Mouse (Mus musculus): ENCODE measurements around the gene Mamdc2.
A peak's percentile ranks its signal among the peaks of the same experiment; 100 is the strongest.

The Mamdc2 gene

GRCm38 (mm10) chr19:23434433-23434832, 13.8 kb downstream of the Mamdc2 start:
- DNase-seq = no peak

GRCm38 (mm10) chr19:23417668-23418067, 30.6 kb downstream of the Mamdc2 start:
- DNase-seq = no peak

- DNase-seq = no peak
Measured at GRCm38 (mm10) chr19:23410800-23411199, 37.4 kb downstream of the Mamdc2 start.

GRCm38 (mm10) chr19:23410328-23410727, 37.9 kb downstream of the Mamdc2 start:
- no peak for DNase-seq

GRCm38 (mm10) chr19:23401469-23402135, 46.6 kb downstream of the Mamdc2 start:
- DNase-seq = no peak

GRCm38 (mm10) chr19:23400485-23400884, 47.8 kb downstream of the Mamdc2 start:
- DNase-seq = no peak

- DNase-seq = no peak
Measured at GRCm38 (mm10) chr19:23395956-23396355, 52.3 kb downstream of the Mamdc2 start.

- no peak for DNase-seq
Measured at GRCm38 (mm10) chr19:23394597-23394996, 53.6 kb downstream of the Mamdc2 start.

GRCm38 (mm10) chr19:23388862-23389272, 59.4 kb downstream of the Mamdc2 start:
- no peak for DNase-seq

GRCm38 (mm10) chr19:23388083-23388861, 60.0 kb downstream of the Mamdc2 start:
- DNase-seq = no peak

GRCm38 (mm10) chr19:23382396-23382795, 65.8 kb downstream of the Mamdc2 start:
- DNase-seq = no peak

GRCm38 (mm10) chr19:23380968-23381367, 67.3 kb downstream of the Mamdc2 start:
- DNase-seq = no peak

GRCm38 (mm10) chr19:23379752-23380504, 68.3 kb downstream of the Mamdc2 start:
- no peak for DNase-seq

GRCm38 (mm10) chr19:23376536-23377201, 71.6 kb downstream of the Mamdc2 start:
- no peak for DNase-seq

GRCm38 (mm10) chr19:23374941-23375656, 73.1 kb downstream of the Mamdc2 start:
- no peak for DNase-seq

GRCm38 (mm10) chr19:23373728-23374127, 74.5 kb downstream of the Mamdc2 start:
- no peak for DNase-seq

- DNase-seq = peak in 1 of 2 experiments; percentile 12
Measured at GRCm38 (mm10) chr19:23373287-23373686, 75.0 kb downstream of the Mamdc2 start.

- DNase-seq = no peak
Measured at GRCm38 (mm10) chr19:23369275-23369674, 79.0 kb downstream of the Mamdc2 start.

GRCm38 (mm10) chr19:23362006-23362405, 86.2 kb downstream of the Mamdc2 start:
- DNase-seq = no peak

GRCm38 (mm10) chr19:23361124-23361523, 87.1 kb downstream of the Mamdc2 start:
- no peak for DNase-seq

- no peak for DNase-seq
Measured at GRCm38 (mm10) chr19:23360536-23360935, 87.7 kb downstream of the Mamdc2 start.

- DNase-seq = no peak
Measured at GRCm38 (mm10) chr19:23357253-23357652, 91.0 kb downstream of the Mamdc2 start.

Data from thymus, adult 18-20 months (tissue).